ENCODE assay signal across 1 mouse cellular context in genomic region chr11:4005220-4005805, GRCm38 (mm10).
A peak's percentile ranks its signal among the peaks of the same experiment; 100 is the strongest.
TF ChIP-seq lines count a peak whose summit lies in the region.

No protein-coding gene starts in this region.

TF ChIP-seq in MEL, 35 proteins besides CTCF, POLR2A, EP300 and RAD21:
- peak; percentile 81 for TF ChIP-seq USF1 (IDR thresholded peaks at IDR 0.05; ENCODE audit: low read depth, low read length)
- TF ChIP-seq USF2 (IDR thresholded peaks at IDR 0.05; ENCODE audit: borderline replicate concordance in 1 of 2, insufficient read depth in 1 of 2, low read depth in 1 of 2, low read length in 2 of 2): 0 out of 4 replicates have a peak, but pooled peaks of 1 of the 2 experiments have one; percentile 41
- peak; percentile 65 for TF ChIP-seq MAX (IDR thresholded peaks at IDR 0.05; ENCODE audit: low read length)
- no peak for TF ChIP-seq SMC3 (IDR thresholded peaks at IDR 0.05; ENCODE audit: low read depth, low read length)
